Mouse (Mus musculus): ENCODE measurements around the gene Fam172a.

The Fam172a gene

GRCm38 (mm10) chr13:78213155-78213554 is 511.3 kb downstream of the Fam172a start:
- in situ Hi-C loops (cut with MboI): no loop called here

DNA sequence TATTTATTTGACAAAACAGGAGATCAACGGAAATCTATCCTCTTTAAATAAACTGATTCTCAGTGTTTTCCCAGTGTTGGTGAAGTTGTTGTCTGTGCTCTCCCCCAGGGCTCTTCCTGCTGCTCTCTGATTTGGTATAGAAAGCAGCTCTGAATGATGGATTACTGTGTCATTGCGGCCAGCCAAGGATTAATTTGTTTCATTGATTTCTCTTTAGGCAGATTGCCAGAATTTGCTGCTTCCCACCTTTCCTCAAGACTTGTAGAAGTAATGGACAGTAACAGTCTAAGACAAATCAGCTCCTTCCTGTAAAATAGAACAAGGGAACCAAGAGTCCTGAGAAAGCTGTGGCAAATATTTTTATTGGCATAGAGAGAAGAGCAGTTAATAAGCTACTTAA is 513.4 kb downstream of the Fam172a start:
- in situ Hi-C loops (cut with MboI): no loop called here
